Mouse (Mus musculus) left cerebral cortex, postnatal 25 days (tissue): ENCODE data around the gene Exoc3l2. TPM values are rescaled to one million over a fixed set of nuclear protein-coding genes. Genes with fewer than 3 reads are reported as not detected.

Experiments
- DNase-seq, 2 experiments: peaks; one replicate each; pipeline ENCODE4 v3.0.0; 2022; ENCODE audit warnings: low spot score in 2 of 2, mixed read lengths in 1 of 2
- intact Hi-C: fragments of 180-260 bp; cut with DNase I; formaldehyde crosslinking; loops from one replicate; pipeline ENCODE4 v1.15.1; 2025
- total RNA-seq, 2 experiments: library from RNA; stranded (reverse); gene quantifications; 2 replicates each; pipeline ENCODE4 v1.2.3; 2021

Exoc3l2 gene
- total RNA-seq, 2 experiments from 2014 or later: 0.18 to 0.64 TPM

DNA sequence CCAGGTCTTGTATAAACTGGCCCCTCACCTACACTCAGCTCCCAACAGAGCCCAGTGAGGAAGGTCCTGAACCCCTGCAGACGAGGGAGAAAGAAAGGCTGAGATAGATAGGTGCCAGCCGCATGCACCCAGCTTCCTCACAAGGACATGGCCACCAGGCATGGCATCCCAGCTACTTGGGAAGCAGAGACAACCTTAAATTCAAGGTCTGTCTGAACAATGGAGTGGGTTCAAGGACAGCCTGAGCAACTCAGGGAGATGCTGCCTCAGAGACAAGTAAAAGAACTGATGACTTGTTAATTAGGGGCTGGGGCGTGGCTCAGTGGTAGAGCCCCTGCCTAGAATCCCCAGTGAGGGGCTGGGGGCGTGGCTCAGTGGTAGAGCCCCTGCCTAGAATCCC, 7.9 kb upstream of the Exoc3l2 start:
- no peak for DNase-seq
- intact Hi-C loops: loop anchor here (5.0 kb wide), 1 partner anchor 107 kb away; the partner anchor contains the start of gene Ppp1r37

DNA sequence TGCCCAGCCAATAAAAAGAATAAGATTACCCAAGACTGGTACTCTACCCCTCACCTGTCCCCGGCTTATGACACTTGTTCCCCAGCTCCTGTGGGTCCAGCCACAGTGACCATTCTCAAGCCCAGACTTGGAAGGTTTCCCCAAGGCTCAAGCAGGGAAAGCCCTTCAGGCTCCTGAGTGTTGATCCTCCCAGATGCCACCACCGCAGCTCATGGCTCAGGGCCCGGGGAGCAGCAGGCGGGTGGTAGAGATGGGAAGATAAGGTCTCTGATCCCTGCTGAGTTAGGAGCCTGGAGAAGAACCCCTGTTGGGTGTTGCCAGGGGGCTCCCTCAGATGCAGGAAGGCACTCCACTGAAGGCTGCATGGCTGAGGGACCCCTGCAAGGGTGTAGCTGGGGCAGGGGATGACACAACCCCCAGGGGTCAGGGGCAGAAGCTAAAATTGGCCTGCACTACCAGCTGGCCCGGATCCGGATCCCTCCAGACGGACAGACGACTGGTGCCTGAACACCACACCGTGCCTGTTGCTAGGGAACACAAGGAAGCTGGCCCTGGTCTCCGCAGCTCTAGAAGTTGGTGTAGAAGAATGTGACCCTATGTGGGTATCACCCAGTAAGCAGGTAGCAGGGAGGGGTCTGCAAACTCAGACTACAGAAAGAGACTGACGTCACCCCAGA, 7.2 kb upstream of the Exoc3l2 start:
- intact Hi-C loops: loop anchor here (5.0 kb wide), 1 partner anchor 106 kb away; the partner anchor contains the start of gene Ppp1r37
- DNase-seq: no peak

DNA sequence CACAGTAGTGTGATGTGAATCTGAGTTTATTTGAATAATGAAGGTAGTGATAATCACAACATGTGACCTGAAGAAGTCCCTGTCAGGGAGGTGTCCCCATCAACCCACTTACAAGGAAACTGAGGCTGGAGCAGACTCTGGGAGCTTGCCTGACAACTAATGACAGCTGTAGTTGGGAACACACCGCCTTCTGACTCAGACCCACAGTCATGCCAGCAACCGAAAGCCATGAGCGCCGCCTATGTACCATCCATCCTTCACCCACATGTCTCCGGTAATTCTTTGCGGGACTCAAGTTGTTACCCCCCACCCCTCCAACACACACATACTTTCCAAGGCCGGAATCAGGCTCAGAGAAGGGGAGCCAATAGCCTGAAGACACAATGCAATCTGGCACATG, 6.5 kb upstream of the Exoc3l2 start:
- peak; percentile 26 to 50 for DNase-seq
- intact Hi-C loops: loop anchor here (5.0 kb wide), 1 partner anchor 106 kb away; the partner anchor contains the start of gene Ppp1r37

DNA sequence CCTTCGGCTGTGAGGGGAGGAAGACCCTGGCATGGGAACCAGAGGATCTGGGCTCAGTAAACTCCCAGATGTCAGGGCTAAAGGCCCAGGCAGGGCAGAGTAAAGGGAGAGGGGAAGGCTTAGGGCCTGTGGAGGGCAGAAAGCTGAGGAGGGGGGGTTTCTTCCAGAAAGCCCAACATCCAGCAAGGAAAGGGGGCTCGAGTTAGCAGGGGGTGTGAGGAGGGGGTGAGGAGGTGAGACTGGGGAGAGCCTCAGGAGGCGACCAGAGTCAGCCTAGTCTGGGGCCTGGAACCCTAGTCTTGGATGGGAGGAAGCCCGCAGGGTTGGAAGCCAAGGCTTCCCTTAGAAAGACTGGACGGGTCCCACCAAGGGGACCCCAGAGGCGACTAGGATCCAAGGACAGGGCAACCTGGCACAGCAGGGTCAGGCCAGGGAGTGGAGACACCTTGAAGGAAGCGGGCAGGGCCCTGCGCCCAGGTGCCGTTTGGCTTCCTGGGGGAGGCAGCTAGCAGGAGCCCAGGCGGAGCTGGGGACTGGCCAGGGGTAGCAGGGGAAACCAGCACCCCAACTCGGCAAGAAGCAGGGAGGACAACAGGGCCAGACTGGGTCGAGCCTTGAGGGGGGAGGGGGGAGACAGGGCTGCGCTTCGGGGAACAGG, 5.6 kb upstream of the Exoc3l2 start:
- intact Hi-C loops: loop anchor here (5.0 kb wide), 1 partner anchor 105 kb away; the partner anchor contains the start of gene Ppp1r37
- no peak for DNase-seq

DNA sequence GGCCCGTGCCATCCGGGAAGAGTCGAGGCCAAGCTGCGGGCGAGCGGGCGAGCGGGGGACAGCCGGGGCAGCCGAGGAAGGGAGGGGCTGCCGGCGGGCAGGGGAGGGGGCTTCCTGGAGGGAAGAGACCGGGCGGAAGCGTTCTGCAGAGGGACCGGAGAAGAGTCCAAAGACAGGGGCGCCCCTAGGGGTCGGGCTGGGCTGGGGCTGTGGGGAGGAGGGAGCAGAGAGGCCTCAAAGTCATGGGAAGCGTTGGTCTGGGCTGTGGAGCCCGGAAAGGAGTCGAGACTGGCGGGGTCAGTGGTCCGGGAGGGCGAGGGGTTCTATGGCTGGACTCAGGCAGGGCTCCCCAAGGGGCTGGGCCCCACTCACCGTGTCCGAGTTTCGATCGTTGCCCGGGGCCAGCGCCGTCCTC, 5.1 kb upstream of the Exoc3l2 start:
- intact Hi-C loops: loop anchor here (5.0 kb wide), 1 partner anchor 104 kb away; the partner anchor contains the start of gene Ppp1r37
- no peak for DNase-seq

DNA sequence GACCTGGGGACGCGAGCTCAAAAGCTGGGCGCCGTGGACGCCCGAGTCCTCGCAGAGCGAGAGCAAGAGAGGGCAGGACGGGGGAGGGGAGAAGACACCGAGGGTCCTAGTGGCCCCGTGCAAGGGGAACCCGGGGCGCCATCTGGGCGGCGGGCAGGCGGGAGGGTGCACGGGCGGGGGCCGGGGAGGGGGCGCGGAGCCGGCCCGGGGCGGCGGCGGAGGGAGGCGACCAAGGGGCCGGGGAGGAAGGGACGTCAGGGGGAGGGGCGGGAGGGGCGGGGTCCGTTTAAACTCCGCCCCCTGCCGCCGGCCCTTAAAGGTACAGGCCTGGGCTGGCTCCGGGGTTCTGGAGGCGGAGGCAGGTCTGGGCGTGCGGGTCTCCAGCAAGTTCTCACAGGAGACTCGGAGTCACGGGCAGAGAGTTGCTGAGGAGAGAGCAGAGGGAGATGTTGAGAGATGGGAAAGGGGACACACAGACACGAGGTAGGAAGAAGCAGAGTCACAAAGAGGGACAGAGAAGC, 4.5 kb upstream of the Exoc3l2 start, which contains the start of gene Mark4:
Mark4 (minus strand) TSS at position 231 of the 521 bp plus-strand sequence.
- intact Hi-C loops: loop anchor here (5.0 kb wide), 1 partner anchor 104 kb away; the partner anchor contains the start of gene Ppp1r37
- DNase-seq: peak; percentile 66 to 74

DNA sequence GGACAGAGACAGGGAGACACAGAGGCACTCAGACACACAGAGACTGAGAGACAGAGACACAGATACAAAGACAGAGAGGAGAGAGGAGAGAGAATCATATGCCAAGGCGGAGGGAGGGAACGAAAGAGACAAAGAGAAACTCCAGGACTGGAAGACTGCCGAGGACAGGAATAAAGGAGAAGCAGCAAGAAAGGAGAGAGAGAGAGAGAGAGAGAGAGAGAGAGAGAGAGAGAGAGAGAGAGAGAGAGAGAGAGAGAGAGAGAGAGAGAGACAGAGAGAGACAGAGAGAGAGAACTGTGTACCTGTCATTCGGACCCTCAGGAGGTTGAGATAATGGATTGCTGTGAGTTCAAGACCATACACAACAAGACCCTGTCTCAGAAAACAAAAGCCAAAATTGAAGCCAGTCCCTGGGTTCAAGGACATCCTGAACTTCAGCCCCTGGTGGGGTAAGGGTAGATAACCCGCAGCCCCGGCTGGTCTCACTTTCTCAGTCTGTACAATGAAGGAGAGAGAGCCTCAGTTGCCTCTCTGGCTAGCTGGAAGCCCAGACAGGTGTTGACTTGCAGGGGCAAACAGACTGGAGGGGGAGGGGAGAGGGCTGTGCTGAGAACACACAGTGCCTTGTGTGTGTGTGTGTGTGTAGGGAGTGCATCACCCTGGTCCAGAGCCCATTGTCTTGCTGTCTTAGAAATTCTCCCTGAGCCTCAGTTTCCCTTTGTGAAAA, 3.8 kb upstream of the Exoc3l2 start:
- no peak for DNase-seq
- intact Hi-C loops: loop anchor here (5.0 kb wide), 1 partner anchor 103 kb away; the partner anchor contains the start of gene Ppp1r37

DNA sequence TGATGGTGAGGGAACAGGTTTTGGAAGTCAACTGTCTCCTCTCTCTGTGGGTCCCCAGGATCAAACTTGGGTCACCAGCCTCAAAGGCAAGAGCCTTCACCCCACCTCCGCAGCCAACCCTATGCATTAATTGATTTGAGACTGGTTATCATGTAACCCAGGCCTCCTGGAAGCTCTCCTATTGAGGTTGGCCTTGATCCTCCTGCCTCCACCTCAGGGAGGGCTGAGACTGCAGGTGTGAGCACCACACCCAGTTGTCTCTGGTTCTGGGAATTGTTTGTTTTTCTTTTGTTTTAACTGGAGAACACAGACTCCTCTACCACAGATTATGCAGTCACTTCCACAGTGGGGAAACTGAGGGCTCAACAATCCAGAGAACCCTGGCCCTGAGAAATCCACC, 2.6 kb upstream of the Exoc3l2 start:
- intact Hi-C loops: no loop called here

DNA sequence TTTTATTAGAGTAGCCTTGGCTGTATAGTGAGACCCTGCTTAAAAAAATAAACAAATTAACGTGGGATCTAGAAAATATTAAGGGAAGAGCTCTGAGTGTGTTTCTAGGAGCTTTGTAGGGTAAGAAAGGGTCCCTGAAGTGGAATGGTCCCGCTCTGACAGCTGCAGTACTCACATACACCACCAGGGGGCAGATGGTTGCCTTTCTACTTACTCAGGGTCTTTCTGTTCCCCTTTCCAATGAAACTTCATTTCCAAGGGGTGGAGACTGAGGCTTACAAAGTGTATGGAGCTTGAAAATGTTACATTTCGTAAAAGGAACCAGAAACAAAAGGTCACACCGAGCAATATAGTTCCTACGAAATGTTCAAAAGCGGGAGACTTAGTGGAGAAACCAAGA, 1.6 kb upstream of the Exoc3l2 start:
- DNase-seq: peak; percentile 78
- intact Hi-C loops: no loop called here

More for the DNA sequence above, 2.6 kb upstream of the Exoc3l2 start:
- DNase-seq: no peak

DNA sequence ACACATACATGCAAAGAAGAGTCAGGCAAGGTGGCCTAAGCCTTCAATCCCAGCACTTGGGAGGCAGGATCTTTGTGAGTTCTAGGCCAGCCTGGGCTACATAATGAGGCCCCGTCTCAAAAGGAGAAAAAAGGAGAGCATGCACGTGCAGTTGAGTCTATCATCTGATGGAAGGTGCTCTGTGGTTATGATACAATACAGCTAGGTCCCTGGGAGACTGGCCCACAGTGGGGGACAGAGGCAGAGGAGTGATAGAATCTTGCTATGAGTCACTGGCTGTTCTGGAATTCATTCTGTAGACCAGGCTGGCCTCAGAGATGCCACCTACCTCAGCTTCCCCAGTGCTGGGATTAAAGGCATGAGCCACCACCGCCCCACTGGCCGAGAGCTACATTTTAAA, 688 bp upstream of the Exoc3l2 start:
- intact Hi-C loops: no loop called here

DNA sequence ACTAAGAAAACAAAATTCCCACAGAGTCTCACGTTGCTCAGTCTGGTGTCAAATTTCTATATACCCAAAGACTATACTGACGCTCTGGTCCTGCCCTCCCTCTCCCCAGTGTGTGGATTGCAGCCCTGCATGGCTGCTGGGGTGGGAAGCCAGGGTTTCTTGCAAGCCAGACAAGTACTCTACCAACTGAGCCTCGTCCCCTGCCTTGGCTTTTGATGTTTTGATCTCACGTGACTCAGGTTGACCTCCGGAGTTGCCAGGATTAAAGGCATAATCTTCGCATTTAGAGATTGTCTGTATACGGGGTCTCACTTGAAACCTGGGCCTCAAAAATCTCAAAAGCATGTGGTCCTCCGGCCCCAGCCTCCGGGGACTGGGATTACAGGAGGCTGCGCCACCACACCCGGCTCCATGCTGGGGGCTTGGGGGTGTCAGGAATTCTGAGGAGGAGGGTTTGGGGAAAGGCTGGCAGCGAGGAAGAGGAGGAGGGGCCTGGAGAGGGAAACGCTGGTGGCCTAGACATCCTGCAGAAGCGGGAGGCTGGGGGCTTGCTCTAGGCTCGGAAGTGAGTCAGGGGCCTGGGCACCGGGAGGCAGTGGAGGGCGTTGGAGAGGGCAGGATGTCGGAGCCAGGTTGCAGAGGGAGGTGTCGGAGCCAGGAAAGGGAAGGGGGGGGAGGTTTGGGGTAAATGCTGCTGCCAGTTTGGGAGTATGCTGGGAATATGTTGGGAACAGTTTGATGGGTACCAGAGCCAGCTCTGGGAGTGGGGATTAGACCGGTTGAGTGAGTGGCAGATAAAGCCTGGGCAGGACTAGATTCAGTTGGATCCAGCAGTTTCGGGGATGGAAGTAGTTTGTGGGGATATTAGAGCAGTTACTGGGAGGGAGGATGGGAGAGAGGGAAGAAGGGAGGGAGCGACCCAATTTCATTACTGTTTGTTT, 1.5 kb downstream of the Exoc3l2 start:
- no peak for DNase-seq
- intact Hi-C loops: no loop called here

More for the DNA sequence above, 688 bp upstream of the Exoc3l2 start:
- DNase-seq: no peak

DNA sequence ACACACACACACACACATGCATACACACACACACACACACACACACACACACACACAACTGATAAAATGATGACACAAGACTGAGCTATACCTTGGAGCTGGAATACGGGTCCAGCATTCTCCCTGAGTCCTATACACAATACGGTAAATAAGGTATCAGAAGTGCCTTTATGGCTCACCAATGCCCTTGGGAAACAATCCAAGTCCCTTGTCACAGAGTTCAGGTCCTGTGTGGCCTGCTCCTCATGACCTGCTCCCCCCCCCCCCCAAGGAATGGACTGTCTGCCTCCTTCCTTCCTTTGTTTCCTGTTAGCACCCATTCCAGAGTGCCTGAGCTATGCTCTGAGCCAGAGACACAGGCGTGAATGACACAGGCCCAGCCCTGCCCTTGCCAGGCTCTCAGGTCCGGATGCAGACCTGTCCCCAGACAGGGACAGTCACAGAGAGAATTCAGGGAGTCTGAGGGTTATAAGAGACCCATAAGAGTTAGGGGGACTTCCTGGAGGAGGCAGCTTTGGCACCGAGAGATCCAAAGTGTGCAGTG, 3.5 kb downstream of the Exoc3l2 start:
- DNase-seq: no peak
- intact Hi-C loops: no loop called here

DNA sequence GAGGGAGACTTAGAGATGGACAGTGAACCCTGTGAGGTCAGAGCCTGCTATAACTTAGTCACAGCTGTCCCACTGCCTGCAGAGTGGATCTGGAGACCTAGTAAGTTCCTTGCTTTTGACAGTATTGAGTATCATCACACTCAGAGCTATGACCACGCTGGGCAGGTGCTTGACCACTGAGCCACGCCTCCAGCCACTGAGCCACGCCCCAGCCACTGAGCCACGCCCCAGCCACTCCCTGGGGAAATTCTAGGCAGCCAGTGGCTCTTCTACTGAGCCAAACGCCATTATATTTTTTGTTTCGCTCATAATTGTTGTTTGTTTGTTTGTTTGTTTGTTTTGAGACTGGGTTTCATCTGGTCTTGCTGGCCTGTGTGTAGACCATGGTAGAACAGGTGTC, 4.5 kb downstream of the Exoc3l2 start:
- DNase-seq: no peak
- intact Hi-C loops: no loop called here

DNA sequence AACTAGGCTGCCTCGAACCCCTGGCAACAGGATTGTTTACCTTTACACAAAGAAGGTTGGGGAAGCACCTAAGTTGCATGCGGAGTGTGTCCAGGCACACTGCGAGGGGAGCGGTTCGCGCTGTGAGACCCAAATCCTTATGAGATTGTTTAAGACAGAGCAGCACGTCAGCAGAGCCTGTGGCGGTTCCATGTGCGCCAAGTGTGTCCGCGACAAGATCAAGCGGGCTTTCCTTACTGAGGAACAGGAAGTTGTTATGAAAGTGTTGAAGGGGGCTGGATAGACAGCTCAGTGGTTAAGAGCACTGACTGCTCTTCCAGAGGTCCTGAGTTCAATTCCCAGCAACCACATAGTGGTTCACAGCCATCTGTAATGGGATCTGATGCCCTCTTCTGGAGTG, 5.1 kb downstream of the Exoc3l2 start:
- intact Hi-C loops: no loop called here
- no peak for DNase-seq

DNA sequence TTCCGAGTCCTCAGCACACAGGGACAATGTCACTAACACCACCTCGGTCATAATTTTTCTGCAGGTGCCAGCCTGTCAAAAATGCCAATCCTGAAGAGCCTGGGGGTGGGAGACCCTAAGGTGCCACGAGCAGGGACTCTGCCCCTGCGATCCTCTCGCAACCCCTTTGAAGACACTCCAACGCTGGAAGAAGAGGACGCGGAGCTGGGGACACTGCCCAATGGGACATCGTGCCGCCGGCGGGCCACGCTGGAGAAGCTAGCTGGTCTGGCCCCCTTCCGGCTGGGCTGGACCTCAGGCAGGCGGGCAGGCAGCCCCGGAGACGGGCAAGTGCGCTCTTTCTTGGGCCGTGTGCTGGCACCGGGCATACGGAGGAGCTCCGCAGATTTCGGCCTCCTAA, 6.3 kb downstream of the Exoc3l2 start:
- intact Hi-C loops: no loop called here
- no peak for DNase-seq

DNA sequence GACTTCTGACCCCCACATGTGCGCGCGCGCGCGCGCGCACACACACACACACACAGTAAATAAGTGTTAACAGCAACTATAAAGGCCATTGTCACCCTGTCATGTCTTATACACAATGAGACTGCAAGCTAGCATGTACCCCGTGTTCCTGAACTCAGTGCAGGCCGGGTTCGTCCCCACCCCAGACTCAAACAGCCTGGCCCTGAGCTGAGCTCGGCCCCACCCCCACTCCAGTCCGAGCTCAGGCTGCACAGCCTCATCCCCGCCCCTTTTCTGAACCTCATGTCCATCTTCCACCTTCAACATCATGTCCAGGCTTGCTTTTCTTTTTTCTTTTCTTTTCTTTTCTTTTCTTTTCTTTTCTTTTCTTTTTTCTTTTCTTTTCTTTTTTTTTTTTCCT, 7.2 kb downstream of the Exoc3l2 start:
- intact Hi-C loops: no loop called here
- no peak for DNase-seq

DNA sequence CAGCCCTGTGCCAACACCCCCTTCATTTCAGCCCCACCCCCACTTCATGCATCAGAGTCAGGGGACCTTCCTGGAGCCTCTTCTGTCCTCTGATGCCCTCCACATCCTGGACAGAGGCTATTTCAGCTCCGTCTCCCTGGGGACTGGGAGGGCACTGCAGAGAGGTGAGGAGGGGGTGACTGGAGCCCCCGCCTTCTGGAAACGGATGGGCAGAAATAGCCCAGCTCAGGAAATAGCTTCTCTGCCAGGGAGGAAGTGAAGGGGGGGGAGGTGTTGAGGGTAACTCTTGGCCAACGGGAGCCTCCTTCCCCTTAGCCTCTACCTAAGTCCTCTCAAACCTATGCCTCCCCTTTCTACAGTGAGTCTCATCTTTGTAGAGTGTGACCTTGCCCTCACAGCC, 9.3 kb downstream of the Exoc3l2 start:
- intact Hi-C loops: no loop called here
- DNase-seq: no peak

DNA sequence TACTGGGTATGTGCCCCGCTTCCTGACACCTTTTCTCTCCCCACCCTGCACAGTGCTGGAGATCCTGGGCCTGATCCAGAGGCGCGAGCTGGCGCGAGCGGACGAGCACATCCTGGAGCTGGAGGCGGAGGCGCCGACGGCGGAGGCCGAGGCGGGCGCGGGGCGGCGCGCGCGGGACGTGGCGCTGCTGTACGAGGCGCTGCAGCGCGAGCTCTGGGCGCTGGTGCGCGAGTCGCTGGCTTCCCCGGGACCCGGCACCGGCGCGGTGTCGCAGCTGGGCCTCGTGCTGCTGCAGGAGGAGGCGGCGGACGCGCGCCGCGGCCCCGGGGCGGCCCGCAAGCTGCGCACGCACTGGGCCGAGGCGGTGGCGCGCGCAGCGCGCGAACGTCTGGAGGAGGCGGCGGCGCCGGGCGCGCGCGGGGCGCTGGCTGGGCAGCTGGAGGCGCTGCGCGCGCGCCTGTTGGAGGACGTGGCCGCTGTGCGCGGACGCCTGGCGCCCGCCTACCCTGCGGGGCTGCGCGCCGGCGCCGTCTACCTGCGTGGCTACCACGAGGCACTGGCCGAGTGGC, 10.8 kb downstream of the Exoc3l2 start:
- DNase-seq: peak; percentile 82 to 89
- intact Hi-C loops: no loop called here
